Mouse (Mus musculus) forebrain, embryonic 11.5 days (tissue): ENCODE results near the gene Tmem86a. TPM values are rescaled to one million over a fixed set of nuclear protein-coding genes. Genes with fewer than 3 reads are reported as not detected.

ENCODE experiments used
- ATAC-seq: fragments of 200-750 bp; cut with Nextera tagmentation; replicated peaks from 2 replicates; pipeline ENCODE4 v1.8.0; 2017; ENCODE audit warnings: moderate TSS enrichment; ENCODE audit not compliant: low FRiP score
- DNase-seq: peaks from one replicate; pipeline ENCODE4 v3.0.0-alpha.2; 2017; ENCODE audit warnings: low spot score
- H3K27ac ChIP-seq: fragments of 300-500 bp; sonication (generic); 2 replicates; pipeline ENCODE4 v1.5.1; 2014; ENCODE audit warnings: low read depth, low read length
- H3K27me3 ChIP-seq: fragments of 300-500 bp; sonication (generic); 2 replicates; pipeline ENCODE4 v1.6.1; 2014; ENCODE audit warnings: mild to moderate bottlenecking, low read length, mixed read lengths; ENCODE audit not compliant: control insufficient read depth, insufficient read depth
- H3K36me3 ChIP-seq: fragments of 300-500 bp; sonication (generic); 2 replicates; pipeline ENCODE4 v1.6.1; 2014; ENCODE audit warnings: mild to moderate bottlenecking, low read length, moderate library complexity, mixed read lengths; ENCODE audit not compliant: control insufficient read depth, insufficient read depth
- H3K4me1 ChIP-seq: fragments of 300-500 bp; sonication (generic); replicated peaks from 2 replicates; pipeline ENCODE4 v1.6.1; 2014; ENCODE audit warnings: low read length, mixed read lengths; ENCODE audit not compliant: control insufficient read depth, insufficient read depth
- H3K4me2 ChIP-seq: fragments of 300-500 bp; sonication (generic); 2 replicates; pipeline ENCODE4 v1.6.1; 2014; ENCODE audit warnings: low read depth, mild to moderate bottlenecking, low read length, moderate library complexity, mixed read lengths; ENCODE audit not compliant: severe bottlenecking
- H3K4me3 ChIP-seq: fragments of 300-500 bp; sonication (generic); 2 replicates; pipeline ENCODE4 v1.5.1; 2014; ENCODE audit warnings: low read depth, low read length
- H3K9ac ChIP-seq: fragments of 300-500 bp; sonication (generic); 2 replicates; pipeline ENCODE4 v1.6.1; 2014; ENCODE audit warnings: low read length
- H3K9me3 ChIP-seq: fragments of 300-500 bp; sonication (generic); 2 replicates; pipeline ENCODE4 v1.6.1; 2016; ENCODE audit warnings: low read length, mixed read lengths; ENCODE audit not compliant: control insufficient read depth
- WGBS: fragments of 180-500 bp; shearing (Covaris S2); extraction: QIAGEN DNeasy Blood & Tissue Kit; methylation state at CpG from one replicate; pipeline ENCODE4 v1.1.7; 2014; 5-methylcytosine and 5-hydroxymethylcytosine counted together
- microRNA-seq: library from miRNA; unstranded; fragments of <30 nt; microRNA quantifications from one replicate; pipeline ENCODE4, GENCODE M21; 2016; ENCODE audit not compliant: insufficient number of aligned reads
- polyA plus RNA-seq: library from polyadenylated mRNA; unstranded; fragments of >200 nt; fragmentation: Nextera tagmentation; extraction: Ambion mirVana; gene quantifications from 2 replicates; pipeline ENCODE4 v1.2.1, GENCODE M21; 2014

Gene Tmem86a
- polyA plus RNA-seq, 1 experiment from 2014 or later: 6.9 TPM

DNA sequence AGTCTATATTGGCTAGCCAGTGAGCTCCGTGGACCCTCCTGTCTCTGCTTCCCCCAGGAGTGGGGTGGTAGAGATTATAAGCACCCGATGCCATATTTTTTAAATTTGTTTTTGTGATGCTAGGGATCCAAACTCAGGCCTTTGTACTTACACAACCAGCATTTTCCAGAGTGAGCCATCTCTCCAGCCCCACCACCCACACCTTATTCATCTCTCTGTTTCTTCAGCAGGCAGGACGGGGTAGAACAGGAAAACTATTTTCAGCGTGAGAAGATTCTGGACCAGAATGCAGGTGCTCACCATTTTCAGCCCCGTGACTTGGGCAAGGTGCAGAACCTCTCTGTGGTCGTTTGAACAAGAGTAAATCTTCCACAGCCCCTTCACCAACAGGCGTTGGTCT is 48.9 kb downstream of the Tmem86a start:
- no peaks in the 10 kb centered on the region for H3K36me3 ChIP-seq

GRCm38 (mm10) chr7:47100615-47101014 is 50.2 kb downstream of the Tmem86a start:
- Histone ChIP-seq H3K9me3 (no peaks in the 10 kb centered on the region), H3K27me3 (no peaks in the 10 kb centered on the region), H3K4me2 (no peak overlapping the region), H3K36me3 (no peaks in the 10 kb centered on the region), H3K4me3 (no peak overlapping the region), H3K27ac (no peak overlapping the region), H3K4me1 (no peaks in the 10 kb centered on the region), H3K9ac (no peak overlapping the region)
- no peak for ATAC-seq
- no peak for DNase-seq
- 53% methylated on average over 6 of the region's 6 CpGs for WGBS

More for the DNA sequence above, 48.9 kb downstream of the Tmem86a start:
- DNase-seq: no peak
- Histone ChIP-seq H3K4me3 (no peak overlapping the region), H3K27ac (no peak overlapping the region), H3K9me3 (no peaks in the 10 kb centered on the region), H3K9ac (no peak overlapping the region), H3K4me1 (no peaks in the 10 kb centered on the region), H3K27me3 (no peaks in the 10 kb centered on the region), H3K4me2 (no peak overlapping the region)
- 87% methylated on average over 7 of the region's 7 CpGs for WGBS
- no peak for ATAC-seq

DNA sequence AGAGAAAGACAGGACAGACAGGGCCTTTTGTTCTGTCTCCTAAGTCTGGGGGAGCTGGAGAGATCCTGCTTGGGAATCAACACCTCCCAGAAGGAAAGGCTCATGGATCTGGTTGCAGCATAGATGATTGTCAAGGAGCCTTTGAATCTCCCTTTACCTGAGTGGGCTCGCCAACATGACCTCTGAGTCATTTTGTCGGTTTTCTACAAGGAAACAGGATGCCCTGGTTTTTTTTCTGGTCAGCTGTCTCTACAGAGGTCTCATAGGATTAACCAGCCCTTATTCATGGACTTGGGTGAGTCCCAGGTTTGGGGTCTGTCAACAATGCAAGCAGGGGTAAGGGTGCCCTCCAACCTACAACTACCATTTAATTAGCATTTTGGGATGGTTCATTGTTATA is 52.6 kb downstream of the Tmem86a start:
- no peaks in the 10 kb centered on the region for H3K36me3 ChIP-seq
- no peak for ATAC-seq
- no peaks in the 10 kb centered on the region for H3K9me3 ChIP-seq
- no peak for DNase-seq
- H3K4me2 ChIP-seq: no peak overlapping the region
- no peak overlapping the region for H3K9ac ChIP-seq
- no peak overlapping the region for H3K27ac ChIP-seq
- 80% methylated on average over 2 of the region's 2 CpGs for WGBS
- H3K4me1 ChIP-seq: no peaks in the 10 kb centered on the region
- H3K27me3 ChIP-seq: no peaks in the 10 kb centered on the region
- no peak overlapping the region for H3K4me3 ChIP-seq

DNA sequence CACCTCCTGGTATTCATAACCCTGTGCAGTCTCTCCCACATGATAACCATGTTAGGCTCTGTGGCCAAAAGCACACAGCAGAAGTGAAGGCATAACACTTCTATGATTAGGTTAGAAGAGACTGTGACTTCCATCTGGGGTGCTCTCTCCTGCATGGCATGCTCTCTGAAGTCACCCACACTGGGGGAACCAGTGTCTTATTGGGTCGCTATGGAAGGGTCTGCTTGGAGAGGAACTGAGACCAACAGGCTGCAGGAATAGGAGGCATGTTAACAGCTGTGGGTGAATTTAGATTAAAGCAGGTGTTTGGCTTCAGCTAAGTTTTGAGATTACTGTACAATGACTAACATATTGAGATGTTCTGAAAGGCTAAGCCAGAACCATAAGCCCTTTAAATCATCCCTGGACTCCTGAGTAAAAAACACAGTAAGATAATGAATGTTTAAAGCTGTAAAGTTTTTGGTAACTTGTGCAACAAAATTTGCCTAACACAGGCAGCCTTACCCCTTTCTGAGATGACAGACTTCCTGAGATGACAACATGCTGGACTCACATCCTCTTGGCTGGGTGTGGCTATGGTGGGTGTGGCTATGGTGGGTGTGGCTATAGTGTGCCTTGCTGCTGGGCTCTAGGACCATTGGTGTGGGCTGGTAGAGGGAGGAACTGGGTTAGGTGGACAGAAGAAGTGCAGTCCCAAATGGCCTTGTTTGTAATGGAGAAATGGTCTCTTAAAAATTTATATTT is 53.4 kb downstream of the Tmem86a start:
- ATAC-seq: no peak
- no peak overlapping the region for H3K27ac ChIP-seq
- H3K4me2 ChIP-seq: no peak overlapping the region
- 87% methylated on average over 1 of the region's 1 CpGs for WGBS
- no peaks in the 10 kb centered on the region for H3K36me3 ChIP-seq
- DNase-seq: no peak
- H3K9me3 ChIP-seq: no peaks in the 10 kb centered on the region
- no peak overlapping the region for H3K4me3 ChIP-seq
- no peaks in the 10 kb centered on the region for H3K4me1 ChIP-seq
- H3K27me3 ChIP-seq: no peaks in the 10 kb centered on the region
- H3K9ac ChIP-seq: no peak overlapping the region

Small RNA genes lying within 50 kb of the gene (microRNA-seq; reads per million reads assigned to microRNA genes)
- not detected for gene Mir7056

Other genes with a start within 250 kb of the Tmem86a start
- gene Ldha, start 209.1 kb upstream of the Tmem86a start, polyA plus RNA-seq: 2,020 and 2,118 TPM in 2 replicates
- 0.13 TPM in 1 of 2 replicates, not detected in the other for gene Ldhc, start 189.4 kb upstream of the Tmem86a start, polyA plus RNA-seq
- 311 and 322 TPM in 2 replicates for gene Tsg101, start 130.6 kb upstream of the Tmem86a start, polyA plus RNA-seq
- 13.9 and 14.3 TPM in 2 replicates for gene Uevld, start 92.1 kb upstream of the Tmem86a start, polyA plus RNA-seq
- gene Gm9999, start 67.0 kb upstream of the Tmem86a start, polyA plus RNA-seq: not detected in 2 replicates
- gene Spty2d1, start 42.2 kb upstream of the Tmem86a start, polyA plus RNA-seq: 12.7 and 14.0 TPM in 2 replicates
- gene Ptpn5, start 83.1 kb downstream of the Tmem86a start, polyA plus RNA-seq: 14.9 and 15.3 TPM in 2 replicates
- gene Mrgpra6, start 154.3 kb downstream of the Tmem86a start, polyA plus RNA-seq: not detected in 2 replicates
- not detected in 2 replicates for gene Mrgpra9, start 202.2 kb downstream of the Tmem86a start, polyA plus RNA-seq